Mouse (Mus musculus) brain, embryonic 18.5 days (tissue): ENCODE measurements around the gene Lifr.

Experiments used
- DNase-seq: peaks from one replicate; pipeline ENCODE4 v3.0.0-alpha.2; 2012; ENCODE audit warnings: low read depth, low spot score

Gene Lifr

DNA sequence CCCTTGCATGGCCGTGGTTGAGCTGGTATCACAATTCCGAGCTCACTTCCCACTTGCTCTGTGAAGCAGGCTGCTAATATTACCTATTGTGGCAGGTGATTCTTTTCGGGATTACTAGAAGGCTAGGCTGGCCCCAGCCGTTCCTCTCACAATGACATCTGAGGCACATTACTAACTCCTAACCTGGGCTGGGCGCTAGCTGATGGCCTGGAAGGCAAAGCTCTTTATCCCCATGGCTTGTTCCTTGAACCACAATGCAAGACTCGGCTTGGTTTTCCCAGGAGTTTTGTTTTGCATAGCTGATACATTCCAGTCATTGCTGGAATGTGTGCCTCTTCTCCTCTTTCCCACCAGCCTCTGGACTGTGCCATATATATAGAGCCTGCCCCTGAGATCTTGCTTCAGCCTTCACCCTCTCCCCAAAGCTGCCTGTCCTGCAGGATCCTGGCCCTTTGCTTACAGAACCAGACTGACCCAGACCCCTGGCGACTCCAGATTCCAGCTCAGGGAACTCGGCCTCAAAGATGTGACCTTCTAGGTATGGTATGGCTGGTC, at the start of gene Lifr:
Gene Lifr (plus strand): TSS at position 404 of the 555 bp plus-strand sequence.
- DNase-seq, result no peak

DNA sequence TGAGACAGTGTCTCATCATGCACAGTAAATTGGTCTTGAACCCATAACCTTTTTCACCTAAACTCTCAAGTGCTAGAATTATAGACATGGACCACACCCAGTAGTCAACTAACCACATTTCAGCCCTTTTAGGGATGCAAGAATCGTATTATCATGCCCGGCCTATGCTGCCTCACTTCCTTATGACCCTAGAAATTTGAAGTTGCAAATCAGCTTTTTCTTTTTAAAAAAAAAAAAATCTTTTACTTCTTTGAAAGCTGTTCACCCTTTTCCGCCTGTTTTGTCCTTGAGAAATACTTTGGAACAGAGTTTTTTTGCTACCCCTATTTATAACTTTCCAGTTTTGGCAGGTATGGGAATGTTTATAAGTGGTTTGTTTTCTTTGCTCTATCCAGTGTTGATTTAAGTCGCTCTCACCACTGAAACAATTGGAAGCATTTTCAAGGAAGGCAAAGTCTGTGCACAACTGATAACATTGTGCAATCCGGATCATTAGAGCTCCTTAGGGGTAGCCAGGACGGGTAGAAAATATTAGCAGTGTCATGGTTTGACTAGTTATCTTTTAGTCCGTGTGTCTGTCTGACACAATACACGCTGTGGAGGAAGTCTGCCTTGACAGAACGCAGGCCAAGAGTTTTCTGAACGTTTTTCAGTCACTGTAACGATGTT, 46.2 kb upstream of the Lifr start:
- DNase-seq, result no peak

DNA sequence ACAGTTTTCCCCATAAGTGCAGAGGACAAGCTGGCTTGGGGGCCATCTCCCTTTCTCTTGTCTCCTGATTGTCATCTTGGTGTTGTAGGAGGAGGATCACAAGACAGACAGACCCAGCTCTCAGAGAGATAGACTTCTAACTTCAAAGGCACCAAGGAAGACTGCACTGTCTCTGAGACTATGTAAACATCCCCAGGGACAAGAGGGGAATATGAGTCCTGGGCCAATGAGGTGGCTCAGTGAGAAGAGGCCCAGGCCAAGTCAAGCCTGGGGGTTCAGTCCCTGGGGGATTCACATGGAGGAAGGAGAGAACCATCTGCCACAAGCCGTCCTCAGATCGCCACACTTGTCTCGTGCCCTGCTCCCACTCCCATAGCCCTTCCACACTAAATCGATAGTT, 45.4 kb upstream of the Lifr start:
- no peak for DNase-seq

DNA sequence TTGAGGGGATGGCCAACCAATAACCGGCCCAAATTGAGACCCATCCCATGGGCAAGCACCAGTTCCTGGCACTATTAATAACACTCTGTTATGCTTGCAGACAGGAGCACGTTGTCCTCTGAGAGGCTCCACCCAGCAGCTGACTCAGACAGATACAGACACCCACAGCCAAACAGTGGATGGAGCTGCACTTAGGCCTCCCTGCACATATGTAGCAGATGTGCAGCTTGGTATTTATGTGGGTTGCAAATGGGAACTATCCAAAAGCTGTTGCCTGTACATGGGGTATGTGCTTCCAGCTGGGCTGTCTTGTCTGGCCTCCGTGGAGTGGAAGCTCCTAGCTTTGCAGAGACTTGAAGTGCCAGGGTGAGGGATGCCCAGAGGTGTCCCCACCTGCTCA, 42.5 kb upstream of the Lifr start:
- no peak for DNase-seq

DNA sequence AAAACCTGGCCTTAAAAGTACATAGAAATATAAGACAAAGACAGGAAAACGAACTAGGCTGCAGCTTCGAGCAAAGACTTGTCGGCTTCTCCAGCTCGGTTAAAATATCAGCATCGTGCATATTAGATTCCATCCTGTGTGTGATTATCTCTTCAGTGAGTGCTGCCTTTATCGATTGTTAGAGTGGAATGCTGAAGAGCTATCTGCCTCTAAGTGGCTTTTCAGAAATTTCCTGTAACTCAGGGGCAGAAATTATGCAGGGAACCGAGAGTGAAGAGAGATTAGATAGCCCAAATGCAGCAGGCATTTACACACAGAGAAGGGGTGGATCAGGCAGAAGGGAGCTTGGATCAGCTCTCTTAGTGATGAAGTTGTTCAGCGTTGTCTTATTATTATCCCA, 41.5 kb upstream of the Lifr start:
- no peak for DNase-seq

DNA sequence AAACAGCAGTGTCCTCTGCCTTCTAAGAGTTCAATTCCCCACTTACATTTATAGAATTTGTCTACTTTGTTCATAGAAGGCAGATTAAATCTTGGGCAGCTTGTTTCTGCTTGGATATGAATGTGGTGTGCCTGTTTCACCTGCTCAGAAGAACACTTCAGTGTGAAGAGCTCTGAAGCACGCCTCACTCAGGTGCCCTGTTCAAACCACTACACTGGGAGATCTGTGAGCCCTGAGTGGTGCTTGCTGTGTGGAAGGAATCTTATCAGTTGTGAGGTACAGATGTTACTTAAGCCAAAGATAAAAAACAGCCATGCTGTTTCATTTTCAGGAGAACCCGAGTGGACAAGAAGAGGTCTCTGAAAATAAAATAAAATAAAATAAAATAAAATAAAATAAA, 38.7 kb upstream of the Lifr start:
- DNase-seq, result no peak

DNA sequence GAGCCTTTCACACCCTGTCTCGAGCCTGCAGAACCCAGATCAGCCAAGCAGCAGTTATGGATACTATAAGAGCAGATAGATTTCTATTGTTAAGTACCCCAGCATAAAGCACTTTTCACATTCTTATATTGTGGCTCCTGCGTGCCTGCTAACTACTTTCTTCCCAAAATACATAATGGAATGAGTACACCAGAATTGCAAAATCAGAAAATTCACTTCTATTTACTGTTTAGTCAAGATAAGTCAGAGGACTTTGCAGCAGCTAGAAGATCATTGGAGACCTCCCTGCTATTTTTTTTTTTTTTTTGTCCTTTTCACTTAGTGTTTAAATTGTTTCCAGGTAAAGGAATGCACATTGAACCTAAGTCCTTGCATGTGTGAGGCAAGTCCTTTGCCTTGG, 38.3 kb upstream of the Lifr start:
- DNase-seq, result no peak

DNA sequence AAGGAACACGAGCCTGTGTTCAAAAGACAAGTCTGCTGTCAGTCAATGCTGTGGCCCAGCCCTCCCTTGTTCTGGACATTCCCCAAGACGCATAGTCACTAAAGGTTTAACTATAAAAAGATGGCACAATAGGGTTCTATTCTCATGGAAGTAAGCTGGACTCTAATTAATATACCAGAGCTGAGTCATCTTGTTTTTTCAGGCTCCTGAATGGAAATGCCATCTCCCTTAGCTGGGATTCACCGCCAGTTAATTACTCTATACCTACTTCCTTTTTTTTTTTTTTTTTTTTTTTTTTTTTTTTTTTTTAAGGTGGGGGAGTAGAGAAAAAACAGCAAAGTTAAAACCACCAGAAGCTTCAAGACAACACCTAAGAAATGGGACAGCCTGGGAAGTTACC, 33.6 kb upstream of the Lifr start:
- no peak for DNase-seq

DNA sequence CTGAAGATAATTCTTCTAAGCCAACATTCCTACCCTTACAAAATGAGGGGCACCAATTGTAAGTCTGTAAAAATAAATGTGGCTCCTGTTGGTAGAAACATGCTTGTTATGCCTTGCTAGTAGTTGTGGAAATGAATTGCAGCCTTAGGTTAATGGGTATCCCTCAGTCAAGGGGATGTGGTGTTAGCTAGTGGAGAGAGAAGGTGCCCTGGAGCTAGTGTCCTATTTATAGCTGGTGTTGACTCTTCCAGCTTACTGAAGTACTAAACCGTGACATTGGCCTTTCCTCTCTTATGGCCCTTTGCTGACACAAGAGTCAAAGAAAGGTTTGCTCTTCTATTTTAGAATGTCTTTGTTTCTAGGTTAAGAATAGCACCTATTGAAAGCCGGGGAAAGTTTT, 29.9 kb upstream of the Lifr start:
- DNase-seq, result no peak

DNA sequence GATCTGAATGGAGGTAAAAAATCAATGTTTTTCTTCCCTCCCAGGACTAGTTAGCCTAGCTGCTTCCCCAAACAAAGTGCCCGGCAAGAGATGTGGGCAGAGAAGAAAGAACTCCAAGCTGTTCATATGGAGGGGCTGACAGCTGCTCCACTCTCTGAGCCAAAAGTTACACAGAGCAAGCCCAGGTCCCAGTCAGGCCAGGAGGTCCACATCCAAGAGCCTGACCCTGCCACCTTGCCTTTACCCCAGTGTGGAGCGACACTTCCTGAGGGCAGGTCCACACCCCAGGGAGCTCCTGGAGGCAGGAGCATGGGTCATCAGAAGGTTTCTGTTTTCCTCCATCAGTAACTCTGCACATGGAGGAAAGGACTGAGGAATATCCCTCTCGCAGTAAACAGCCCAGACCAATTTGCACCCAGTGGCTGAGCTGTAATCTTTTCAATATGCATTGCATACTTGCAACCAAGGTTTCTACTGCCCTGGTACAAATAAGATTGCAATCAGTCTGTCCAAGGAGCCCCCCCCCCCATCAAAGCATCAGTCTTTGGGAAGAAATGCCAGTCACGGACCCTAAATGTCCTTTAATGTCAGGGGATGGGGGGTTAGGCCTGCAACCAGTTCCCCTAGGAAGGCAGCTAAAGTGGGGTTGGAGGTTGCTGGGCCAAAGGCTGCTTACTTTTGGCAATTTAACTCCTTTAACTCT, 28.3 kb upstream of the Lifr start:
- no peak for DNase-seq

DNA sequence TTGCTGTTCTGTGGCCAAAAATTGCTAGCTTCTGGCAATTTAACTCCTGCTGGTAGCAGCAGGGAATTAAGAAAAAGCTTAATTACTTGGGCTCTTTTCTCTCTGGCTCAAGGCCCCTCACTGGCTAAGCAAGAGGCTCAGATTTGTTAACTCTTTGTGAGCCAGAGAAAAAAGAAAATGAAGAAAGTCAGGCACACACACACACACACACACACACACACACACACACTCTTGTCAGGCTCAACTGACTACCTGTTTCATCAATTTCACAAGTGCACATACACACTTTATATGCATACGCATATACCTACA, 27.8 kb upstream of the Lifr start:
- DNase-seq, result no peak

DNA sequence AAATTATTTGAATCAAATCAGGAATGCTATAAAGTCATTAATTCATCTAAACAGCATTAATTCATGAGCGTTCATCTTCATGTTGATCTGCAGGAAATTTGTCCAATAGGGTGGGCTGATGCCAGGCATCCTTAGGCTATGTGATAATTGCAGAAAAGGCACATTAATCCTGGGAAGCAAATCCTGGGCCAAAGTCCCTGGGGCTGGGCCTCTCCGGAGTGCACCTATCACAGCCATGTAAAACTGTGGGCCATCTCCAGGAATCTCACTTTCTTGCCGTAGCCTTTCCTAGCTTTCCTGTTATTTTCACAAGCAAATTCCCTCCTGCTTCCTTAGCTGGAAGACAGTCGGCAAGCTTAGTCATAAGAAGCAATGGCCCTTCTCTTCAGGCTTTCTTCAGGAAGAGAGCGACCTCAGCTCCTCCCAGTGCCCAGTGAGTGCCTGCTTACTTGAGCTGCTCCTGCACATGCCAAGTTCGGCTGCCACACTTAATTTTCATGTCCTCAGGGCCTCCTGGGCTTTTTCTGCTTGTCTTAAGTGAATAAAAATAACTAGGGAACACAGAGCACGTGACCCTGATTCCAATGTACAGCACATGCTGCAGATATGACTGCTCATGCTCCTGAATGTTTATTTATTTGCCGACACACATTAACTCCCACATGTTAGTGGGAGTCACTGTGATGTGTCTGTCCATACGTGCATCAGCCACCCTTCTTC, 26.7 kb upstream of the Lifr start:
- DNase-seq, result no peak

DNA sequence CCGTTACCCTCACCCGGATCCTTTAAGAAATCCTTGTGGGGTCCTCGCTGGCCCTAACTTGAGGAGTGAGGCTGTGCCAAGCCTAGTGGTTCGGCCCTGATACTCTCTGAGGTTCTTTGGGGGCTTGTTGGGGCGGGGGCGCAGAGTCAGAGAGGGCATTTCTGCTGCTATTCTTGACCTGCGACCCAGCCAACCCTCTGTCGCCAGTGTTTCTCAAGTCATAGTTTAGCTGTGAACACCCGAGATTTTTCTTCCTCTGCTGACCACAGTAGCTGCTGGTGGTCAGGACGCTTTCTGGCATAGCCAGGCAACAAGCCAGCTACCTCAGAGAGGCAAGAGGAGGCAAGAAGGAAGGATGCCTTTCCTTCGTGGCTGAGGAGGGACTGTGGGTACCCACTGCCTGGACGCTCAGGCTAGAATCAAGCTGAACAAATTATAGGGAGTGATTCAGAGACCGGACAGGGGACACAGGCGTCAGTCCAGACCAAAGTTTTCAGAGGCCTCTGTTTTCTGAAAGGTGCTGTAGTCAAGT, 25.4 kb upstream of the Lifr start:
- no peak for DNase-seq

DNA sequence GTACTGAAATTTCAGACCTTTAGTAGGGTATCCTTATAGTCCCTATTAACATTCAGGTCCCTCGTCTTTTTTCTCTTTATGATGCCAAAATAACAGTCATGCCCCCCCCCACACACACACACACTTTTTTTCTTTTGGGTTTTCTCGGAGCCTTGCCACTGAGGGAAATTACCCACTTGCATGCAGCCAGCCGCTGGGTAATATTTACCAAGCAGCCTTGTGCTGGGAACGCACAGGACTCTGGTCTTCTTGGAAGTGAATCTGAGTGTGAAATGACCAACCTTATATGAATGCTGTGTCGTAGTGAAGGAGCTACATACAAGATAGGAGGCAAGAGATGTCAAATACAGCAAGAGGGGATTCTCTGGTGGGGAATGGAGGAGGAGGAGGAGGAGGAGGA, 24.8 kb upstream of the Lifr start:
- DNase-seq, result no peak

DNA sequence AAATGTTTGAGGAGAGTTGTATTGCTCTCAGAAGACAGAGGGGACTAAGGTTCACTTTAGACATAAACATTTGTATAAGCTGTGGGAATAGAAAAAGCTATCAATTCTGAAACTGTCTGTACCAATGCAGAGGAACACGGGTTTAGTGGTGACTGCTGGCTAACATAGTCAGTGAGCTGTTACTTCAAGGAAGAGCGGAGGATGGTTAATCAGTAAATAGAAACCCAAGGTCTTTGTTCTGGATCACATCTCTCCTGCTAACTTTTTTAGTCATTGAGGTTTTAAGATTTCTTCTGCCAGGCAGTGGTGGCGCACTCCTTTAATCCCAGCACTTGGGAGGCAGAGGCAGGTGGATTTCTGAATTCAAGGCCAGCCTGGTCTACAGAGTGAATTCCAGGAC, 23.7 kb upstream of the Lifr start:
- no peak for DNase-seq

DNA sequence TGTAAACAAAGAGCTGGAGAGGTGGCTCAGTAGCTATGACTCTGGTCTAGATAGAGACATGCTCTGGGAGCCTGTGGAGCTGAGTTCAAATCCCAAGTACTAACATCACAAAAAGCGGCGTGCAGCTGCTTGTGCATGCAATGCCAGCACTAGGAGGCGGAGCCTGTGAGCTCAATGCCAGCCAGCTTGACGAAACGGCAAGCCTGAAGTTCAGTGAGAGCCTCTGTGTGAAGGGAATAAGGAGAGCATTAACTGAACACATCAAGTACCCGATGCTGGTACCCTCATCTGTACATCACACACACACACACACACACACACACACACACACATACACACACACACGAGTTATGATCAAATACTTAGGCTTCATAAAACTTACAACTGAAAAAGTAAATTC, 21.0 kb upstream of the Lifr start:
- no peak for DNase-seq

DNA sequence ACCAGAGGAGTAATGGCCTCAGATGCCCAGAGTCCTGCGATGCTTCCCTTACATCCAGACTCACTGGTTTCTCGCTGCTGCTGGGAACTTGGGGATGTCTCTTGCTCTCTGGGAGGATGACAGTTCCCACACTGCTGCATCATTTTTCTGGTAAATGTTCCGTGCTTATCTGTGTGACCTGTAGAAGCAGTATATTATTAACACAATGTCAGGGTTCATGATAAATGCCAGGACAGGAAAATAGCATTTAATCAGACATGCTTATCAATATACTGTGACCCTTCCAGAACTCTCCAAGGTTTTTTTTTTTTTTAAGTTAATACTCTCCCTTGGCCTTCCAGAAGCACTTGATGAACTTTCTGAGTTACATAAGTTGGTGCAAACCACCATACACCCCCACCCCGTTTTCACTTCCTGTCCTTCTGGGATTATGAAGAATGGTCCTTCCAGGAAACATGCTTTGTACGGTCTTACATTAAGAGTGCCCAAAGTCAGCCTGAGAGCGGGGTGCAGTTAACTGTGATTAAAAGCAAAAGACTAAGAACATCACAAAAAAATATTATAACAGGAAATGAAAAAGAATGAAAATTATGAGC, 20.1 kb upstream of the Lifr start:
- DNase-seq, result no peak

DNA sequence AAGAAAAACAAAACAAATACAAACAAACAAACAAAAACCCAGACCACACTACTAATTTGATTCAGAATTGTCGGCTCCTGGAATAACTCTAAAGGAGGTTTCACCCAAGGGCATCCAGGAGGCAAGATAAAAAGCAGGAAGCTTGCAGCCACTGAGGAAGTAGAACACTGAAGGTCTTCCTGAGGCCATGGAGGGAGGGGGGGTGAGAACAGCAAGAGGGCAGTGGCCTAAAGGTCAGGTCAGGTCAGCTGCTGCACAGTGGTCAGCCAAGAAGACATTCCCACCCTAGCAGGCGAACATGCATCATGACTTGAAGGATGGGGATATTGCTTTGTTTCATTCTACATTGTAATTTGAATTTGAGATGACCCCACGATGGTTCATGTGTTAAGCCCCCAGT, 17.1 kb upstream of the Lifr start:
- DNase-seq, result no peak

DNA sequence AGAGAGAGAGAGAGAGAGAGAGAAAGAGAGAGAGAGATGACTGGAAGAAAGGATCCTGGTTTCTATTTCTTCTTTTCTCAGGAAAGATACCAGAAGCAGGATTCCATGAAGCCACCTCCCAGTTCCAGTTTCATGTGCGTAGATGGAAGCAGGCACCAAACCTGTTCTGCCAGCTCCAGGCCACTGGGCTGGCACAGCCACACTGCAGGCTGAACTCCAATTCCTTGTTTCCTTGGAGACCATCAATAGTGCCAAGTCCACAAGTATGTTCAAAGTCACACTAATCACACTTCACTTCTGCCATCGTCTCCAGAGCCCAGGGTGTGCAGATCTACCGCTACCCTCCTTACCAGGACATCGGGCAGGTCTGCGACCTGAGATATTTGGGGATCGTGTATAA, 15.2 kb upstream of the Lifr start:
- no peak for DNase-seq

DNA sequence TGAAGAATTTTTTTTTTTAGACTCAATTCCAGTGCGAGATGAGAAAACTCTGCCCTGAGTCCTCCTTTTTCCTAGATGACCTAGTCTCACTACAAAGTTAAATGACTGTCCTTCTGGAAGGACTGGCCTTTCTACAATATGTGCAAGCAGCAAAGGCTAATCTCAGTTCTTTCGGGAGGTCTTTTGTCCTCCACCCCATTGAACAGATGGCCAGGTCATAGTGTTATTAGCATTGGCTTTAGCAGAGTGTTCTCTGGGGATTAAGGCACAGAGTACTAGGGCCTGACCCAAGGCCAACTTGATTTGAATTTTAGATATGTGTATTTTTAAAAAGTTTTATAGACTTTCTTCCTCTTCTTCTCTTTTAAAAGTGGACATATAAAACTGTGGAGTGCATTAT, 12.1 kb upstream of the Lifr start:
- no peak for DNase-seq

DNA sequence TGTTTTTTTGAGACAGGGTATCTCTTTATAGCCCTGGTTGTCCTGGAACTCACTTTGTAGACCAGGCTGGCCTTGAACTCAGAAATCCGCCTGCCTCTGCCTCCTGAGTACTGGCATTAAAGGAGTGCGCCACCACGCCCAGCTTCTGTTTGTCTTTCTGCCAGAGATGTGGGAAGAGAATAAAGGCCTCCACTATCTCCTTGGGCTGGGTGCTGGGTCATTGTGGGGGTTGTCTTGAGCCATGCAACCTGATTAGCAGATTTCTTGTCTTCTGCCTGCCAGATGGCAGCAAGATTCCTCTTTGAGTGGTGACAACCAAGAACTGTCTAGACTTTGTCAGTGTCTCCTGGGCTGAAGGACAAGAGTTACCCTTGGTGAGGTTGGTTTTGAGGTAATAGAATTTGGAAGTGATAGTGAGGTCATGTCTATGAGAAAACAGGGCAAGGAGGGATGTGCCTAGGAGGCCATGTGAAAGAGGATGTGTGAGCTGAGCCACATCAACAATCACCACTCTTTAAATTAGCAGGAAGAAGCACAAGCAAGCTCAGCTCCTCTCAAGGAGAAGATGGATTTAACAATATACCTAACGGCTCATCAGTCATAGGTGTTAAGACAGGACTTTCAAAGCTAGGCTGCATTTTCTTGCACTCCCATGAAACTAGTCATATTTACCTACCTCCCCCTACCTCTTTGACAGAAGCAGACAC, 10.6 kb upstream of the Lifr start:
- no peak for DNase-seq
